Mouse (Mus musculus): Measurements from ENCODE around the gene Gm8871. TPM values are rescaled to one million over a fixed set of nuclear protein-coding genes. Genes with fewer than 3 reads are reported as not detected.

The Gm8871 gene
- polyA plus RNA-seq (2017; shearing (Covaris generic)) = not detected

GRCm38 (mm10) chr5:10947505-10947904 is at the start of gene Gm8871, which contains the start of gene Gm8857:
Gm8871 (plus strand) TSS chr5:10947805.
Gm8857 (plus strand) TSS chr5:10947807.

Other genes starting within 250 kb of the Gm8871 start
- not detected for gene Gm8857, start within 50 bp of the Gm8871 start, polyA plus RNA-seq (2017; shearing (Covaris generic))
- gene Gm8879, start 179.8 kb downstream of the Gm8871 start, polyA plus RNA-seq (2017; shearing (Covaris generic)) = 1 to 10 TPM in 1 of 2 experiments, not detected in 1; 1.3 TPM
- gene Gm5861, start 235.3 kb downstream of the Gm8871 start, polyA plus RNA-seq (2017; shearing (Covaris generic)) = 1 to 10 TPM in 1 of 2 experiments, under 1 TPM in 1; 0.66 to 1.4 TPM

All from inflammation-experienced regulatory T-cells (primary cell).